22 mouse cellular contexts compared by ENCODE assay signal in the genomic region with DNA sequence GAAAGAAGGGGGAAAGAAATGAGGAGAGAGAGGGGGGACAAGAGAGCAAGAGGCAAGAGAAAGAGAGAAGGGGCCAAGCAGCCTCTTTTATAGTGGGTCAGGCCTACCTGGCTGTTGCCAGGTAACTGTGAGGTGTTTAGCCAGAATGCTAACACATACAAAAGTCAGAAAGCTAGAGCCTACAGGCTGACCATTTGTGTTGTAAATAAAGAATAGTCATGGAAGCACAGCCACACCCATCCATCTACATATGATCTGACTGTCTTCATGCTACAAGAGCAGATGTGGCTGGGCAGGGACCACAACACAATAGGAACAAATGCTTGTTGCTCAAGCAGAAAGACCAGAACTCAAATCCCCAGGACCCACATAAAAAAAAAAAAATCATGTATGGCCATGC.
"Had no signal": no experiment of that assay in that cellular context is flagged by ENCODE, and none has a peak within 500 bp of the region (broad histone marks: within the 10 kb centered on the region; RNA-seq: fewer than 3 reads in every experiment).

No protein-coding gene starts in this region.

- H3K4me1 ChIP-seq: hindbrain, embryonic 13.5 days; hindbrain, embryonic 15.5 days; limb, embryonic 15.5 days; liver, embryonic 12.5 days had no signal

- H3K4me3 ChIP-seq: heart, embryonic 10.5 days; heart, embryonic 12.5 days; hindbrain, embryonic 13.5 days; hindbrain, embryonic 15.5 days; layer of hippocampus, adult 2 months; left cerebral cortex, adult 2 months; limb, embryonic 13.5 days; limb, embryonic 15.5 days; liver, embryonic 12.5 days had no signal

- DNase-seq: gastrocnemius, postnatal 14 days; gastrocnemius, postnatal 36 days; heart, adult 18-20 months; heart, postnatal 10 days; heart, postnatal 36 days; kidney, adult 18-20 months; kidney, adult 8-10 months; kidney, postnatal 10 days; kidney, postnatal 25 days; kidney, postnatal 4 days; left cerebral cortex, postnatal 4 days had no signal

- H3K27ac ChIP-seq: heart, embryonic 10.5 days; hindbrain, embryonic 13.5 days; hindbrain, embryonic 15.5 days; hindbrain, postnatal 0 days; layer of hippocampus, adult 2 months; left cerebral cortex, adult 2 months; limb, embryonic 13.5 days; limb, embryonic 15.5 days; liver, embryonic 12.5 days; liver, embryonic 14.5 days had no signal
